Mouse (Mus musculus) heart, adult 2 months (tissue): Measurements from ENCODE around the gene Rab2b. TPM values are rescaled to one million over a fixed set of nuclear protein-coding genes. Genes with fewer than 3 reads are reported as not detected.

Experiments used
- DNase-seq, 2 experiments: peaks; one replicate each; pipeline ENCODE4 v3.0.0; 2021
- H3K27ac ChIP-seq: fragments of 200-600 bp; 2 replicates; pipeline ENCODE4 v1.8.1; 2022
- H3K27me3 ChIP-seq: fragments of 200-500 bp; 2 replicates; pipeline ENCODE4 v1.6.1; 2012; ENCODE audit warnings: mild to moderate bottlenecking, low read length, inconsistent platforms, mixed read lengths; ENCODE audit not compliant: control insufficient read depth, insufficient read depth
- H3K36me3 ChIP-seq: fragments of 200-500 bp; 2 replicates; pipeline ENCODE4 v1.6.1; 2012; ENCODE audit warnings: low read length, inconsistent platforms; ENCODE audit not compliant: control insufficient read depth, insufficient read depth
- H3K4me1 ChIP-seq: fragments of 200-500 bp; 2 replicates; pipeline ENCODE4 v1.6.1; 2011; ENCODE audit warnings: low read length; ENCODE audit not compliant: control insufficient read depth, insufficient read depth
- H3K4me3 ChIP-seq: fragments of 200-600 bp; 2 replicates; pipeline ENCODE4 v1.8.1; 2022
- H3K79me2 ChIP-seq: fragments of 200-500 bp; replicated peaks from 2 replicates; pipeline ENCODE4 v1.6.1; 2012; ENCODE audit warnings: mild to moderate bottlenecking, inconsistent platforms, low read length, moderate library complexity, mixed read lengths; ENCODE audit not compliant: control insufficient read depth, insufficient read depth
- H3K9ac ChIP-seq: fragments of 200-500 bp; 2 replicates; pipeline ENCODE4 v1.6.1; 2012; ENCODE audit warnings: low read depth, mild to moderate bottlenecking, control low read depth, inconsistent platforms, low read length, mixed read lengths
- CTCF ChIP-seq: fragments of 200-600 bp; IDR thresholded peaks from 2 replicates; pipeline ENCODE4 v1.8.1; 2022; ENCODE audit warnings: antibody characterized with exemption, mild to moderate bottlenecking, moderate library complexity
- EP300 ChIP-seq: fragments of 200-500 bp; IDR thresholded peaks from 2 replicates; pipeline ENCODE4 v1.6.1; 2011; ENCODE audit warnings: low read depth, low read length, control low read depth; ENCODE audit not compliant: insufficient read depth
- POLR2A ChIP-seq: fragments of 200-500 bp; IDR thresholded peaks from 2 replicates; pipeline ENCODE4 v1.6.1; 2011; ENCODE audit warnings: mild to moderate bottlenecking, low read depth, low read length, control low read depth; ENCODE audit not compliant: insufficient read depth
- WGBS: fragments of 180-500 bp; shearing (Covaris S2); methylation state at CpG from one replicate; pipeline ENCODE4 v1.1.7; 2018; 5-methylcytosine and 5-hydroxymethylcytosine counted together
- intact Hi-C: fragments of 180-260 bp; cut with DNase I; formaldehyde crosslinking; loops from one replicate; pipeline ENCODE4 v1.15.1; 2025
- polyA plus RNA-seq: library from polyadenylated mRNA; depleted of rRNA; stranded (reverse); fragments of >200 nt; gene quantifications from 2 replicates; pipeline ENCODE4 v1.2.3, GENCODE M21; 2012
- total RNA-seq, 2 experiments: library from RNA; stranded (reverse); gene quantifications; 2 replicates each; pipeline ENCODE4 v1.2.3; 2021

The Rab2b gene
- total and polyA plus RNA-seq, 3 experiments, result 4.8 to 6.9 (median 5.2) TPM

DNA sequence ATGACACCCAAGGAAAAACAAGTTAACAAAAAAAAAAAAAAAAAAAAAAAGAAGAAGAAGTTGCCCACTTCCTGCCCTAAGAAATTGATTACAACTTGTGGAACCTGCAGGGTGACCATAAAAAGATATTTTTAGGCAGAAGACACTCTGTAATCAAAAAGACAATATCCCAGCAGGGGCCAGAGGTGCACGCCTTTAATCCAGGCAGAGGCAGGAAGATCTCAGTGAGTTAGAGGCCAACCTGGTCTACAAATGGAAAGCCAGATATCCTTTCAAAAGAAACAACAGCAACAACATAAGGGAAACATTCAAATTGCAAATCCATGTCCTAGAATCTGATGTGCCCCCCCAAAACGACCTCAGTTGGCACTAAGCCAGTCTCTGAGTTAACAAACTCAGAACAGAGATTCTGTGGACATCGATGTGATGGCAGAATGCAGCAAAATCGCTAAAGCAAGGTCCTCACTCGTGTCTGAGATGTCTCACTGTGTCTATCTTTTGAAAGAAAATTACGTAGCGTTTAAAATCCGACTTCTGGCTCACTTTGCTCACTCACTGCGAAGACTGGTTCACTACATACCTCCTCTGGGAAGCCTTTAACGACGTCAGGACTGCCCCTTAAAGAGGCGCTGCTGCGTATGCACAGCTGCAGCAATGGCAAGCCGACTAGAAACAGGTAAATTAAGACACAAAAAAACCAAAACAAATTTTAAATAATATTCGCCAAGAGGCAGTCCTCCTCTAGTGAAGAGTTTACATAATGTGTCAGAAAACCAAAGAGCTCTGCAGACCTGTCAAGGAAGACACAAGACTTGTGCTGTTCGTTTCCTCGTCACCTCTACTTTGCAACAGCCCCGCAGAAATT is 22.8 kb downstream of the Rab2b start:
- no peak for DNase-seq
- intact Hi-C loops, result loop anchor here (1.0 to 5.0 kb wide), 3 partner anchors 8 to 59 kb away; partner anchors contain the start of gene Supt16

DNA sequence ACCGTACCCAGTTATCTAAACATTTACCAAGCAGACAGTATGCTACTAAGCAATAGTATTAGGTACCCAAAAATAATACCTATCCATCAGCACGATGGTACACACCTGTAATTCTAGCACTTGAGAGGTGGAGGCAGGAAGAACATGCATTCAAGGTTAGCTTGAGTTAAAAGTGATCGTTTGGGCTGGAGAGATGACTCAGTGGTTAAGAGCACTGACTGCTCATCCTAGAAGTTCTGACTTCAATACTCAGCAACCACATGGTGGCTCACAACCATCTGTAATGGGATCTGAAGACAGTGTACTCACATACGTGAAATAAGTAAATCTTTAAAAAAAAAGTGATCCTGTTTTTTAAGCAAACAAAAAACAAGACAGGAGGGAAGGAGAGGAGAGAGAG is 33.2 kb downstream of the Rab2b start:
- H3K4me1 ChIP-seq, result peaks cover 1% of the 10 kb centered on the region
- peaks cover 4% of the 10 kb centered on the region for H3K36me3 ChIP-seq
- TF ChIP-seq CTCF (no peak), EP300 (no peak), POLR2A (no peak)
- no peak overlapping the region for H3K27ac ChIP-seq
- no peaks in the 10 kb centered on the region for H3K27me3 ChIP-seq
- intact Hi-C loops, result no loop called here
- H3K9ac ChIP-seq, result no peak overlapping the region
- DNase-seq, result no peak
- no peak overlapping the region for H3K4me3 ChIP-seq
- 76% methylated on average over 4 of the region's 4 CpGs for WGBS
- peaks cover 8% of the 10 kb centered on the region for H3K79me2 ChIP-seq

More for the DNA sequence above, 22.8 kb downstream of the Rab2b start:
- peaks cover 6% of the 10 kb centered on the region for H3K36me3 ChIP-seq
- peak overlapping the region; percentile 85 for H3K9ac ChIP-seq
- H3K27ac ChIP-seq, result peak overlapping the region; percentile 86; the same call in 1 of the 2 replicates
- peaks cover 6% of the 10 kb centered on the region for H3K79me2 ChIP-seq
- H3K4me1 ChIP-seq, result peaks cover 4% of the 10 kb centered on the region
- H3K27me3 ChIP-seq, result no peaks in the 10 kb centered on the region
- H3K4me3 ChIP-seq, result peak overlapping the region; percentile 92
- 4% methylated on average over 18 of the region's 18 CpGs for WGBS
- TF ChIP-seq CTCF (no peak), EP300 (no peak), POLR2A (no peak)

DNA sequence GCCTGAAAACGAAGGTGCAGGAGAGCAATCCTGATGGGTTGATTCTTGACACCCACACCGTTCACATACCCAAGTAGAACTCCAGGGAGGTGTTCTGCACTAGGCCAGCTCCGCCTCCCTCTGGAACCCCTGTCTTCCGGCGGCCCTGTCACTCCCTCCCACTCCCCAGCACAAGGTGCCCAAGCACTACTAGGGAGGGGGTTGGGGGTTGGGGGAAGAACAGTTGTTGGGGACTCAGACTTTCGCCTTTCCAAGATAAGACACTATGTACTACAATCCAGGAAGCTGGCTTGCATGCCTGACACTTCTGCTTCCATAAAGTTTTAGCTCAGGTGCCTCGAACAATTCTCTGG is 34.7 kb downstream of the Rab2b start:
- TF ChIP-seq CTCF, result no peak
- TF ChIP-seq EP300, result no peak
- TF ChIP-seq POLR2A, result no peak
- Histone ChIP-seq H3K27me3 (no peaks in the 10 kb centered on the region), H3K9ac (peak overlapping the region; percentile 58), H3K4me3 (peak overlapping the region; percentile 59), H3K36me3 (peaks cover 4% of the 10 kb centered on the region), H3K4me1 (peaks cover 1% of the 10 kb centered on the region), H3K27ac (peak overlapping the region; percentile 66), H3K79me2 (peaks cover 5% of the 10 kb centered on the region)
- 7% methylated on average over 7 of the region's 7 CpGs for WGBS
- intact Hi-C loops, result loop anchor here (1.0 to 5.0 kb wide), 4 partner anchors 13 to 63 kb away; partner anchors contain the start of genes Chd8, Mettl3 and Supt16
- DNase-seq, result no peak

GRCm38 (mm10) chr14:52244041-52244689 is 35.2 kb downstream of the Rab2b start:
- H3K9ac ChIP-seq, result peak overlapping the region; percentile 64

DNA sequence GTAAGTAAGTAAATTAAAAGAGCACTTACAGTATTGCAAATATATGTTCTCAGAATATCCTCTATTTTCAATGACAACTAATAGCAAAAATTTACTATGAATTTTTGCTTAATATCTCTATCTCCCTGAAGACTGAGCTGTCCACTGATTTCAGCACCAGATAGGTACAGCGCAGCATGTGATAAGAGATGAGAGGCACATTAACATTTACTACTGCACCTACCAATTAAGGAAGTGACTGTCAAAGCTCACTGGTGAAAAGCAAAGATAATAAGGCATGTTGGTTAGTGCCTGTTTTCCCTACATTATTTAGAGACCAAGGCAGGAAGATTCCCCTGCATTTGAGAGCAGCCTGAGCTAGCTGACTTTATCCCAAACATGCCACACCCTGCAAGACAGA is 43.1 kb downstream of the Rab2b start:
- H3K79me2 ChIP-seq, result no peaks in the 10 kb centered on the region; the same call in 1 of the 2 replicates
- no peaks in the 10 kb centered on the region for H3K4me1 ChIP-seq
- no peak overlapping the region for H3K9ac ChIP-seq
- TF ChIP-seq CTCF (no peak), EP300 (no peak), POLR2A (no peak)
- no peak for DNase-seq
- 86% methylated on average over 1 of the region's 1 CpGs for WGBS
- H3K36me3 ChIP-seq, result peaks cover 6% of the 10 kb centered on the region
- no peak overlapping the region for H3K4me3 ChIP-seq
- intact Hi-C loops, result no loop called here
- H3K27ac ChIP-seq, result no peak overlapping the region
- H3K27me3 ChIP-seq, result no peaks in the 10 kb centered on the region

More at GRCm38 (mm10) chr14:52244041-52244689, 35.2 kb downstream of the Rab2b start:
- Histone ChIP-seq H3K79me2 (peaks cover 5% of the 10 kb centered on the region), H3K4me3 (peak overlapping the region; percentile 59), H3K27ac (peak overlapping the region; percentile 66), H3K4me1 (peaks cover 1% of the 10 kb centered on the region), H3K27me3 (no peaks in the 10 kb centered on the region), H3K36me3 (peaks cover 4% of the 10 kb centered on the region)
- WGBS, result under 1% methylated on average over 32 of the region's 32 CpGs
- TF ChIP-seq CTCF (no peak), EP300 (peak; percentile 64; the same call in 1 of the 2 replicates), POLR2A (peak; percentile 68)
- DNase-seq, result peak; percentile 98 to 100
- intact Hi-C loops, result loop anchor here (1.0 to 5.0 kb wide), 4 partner anchors 13 to 63 kb away; partner anchors contain the start of genes Chd8, Mettl3 and Supt16
